8 mouse cellular contexts compared by ENCODE assay signal in the genomic region with DNA sequence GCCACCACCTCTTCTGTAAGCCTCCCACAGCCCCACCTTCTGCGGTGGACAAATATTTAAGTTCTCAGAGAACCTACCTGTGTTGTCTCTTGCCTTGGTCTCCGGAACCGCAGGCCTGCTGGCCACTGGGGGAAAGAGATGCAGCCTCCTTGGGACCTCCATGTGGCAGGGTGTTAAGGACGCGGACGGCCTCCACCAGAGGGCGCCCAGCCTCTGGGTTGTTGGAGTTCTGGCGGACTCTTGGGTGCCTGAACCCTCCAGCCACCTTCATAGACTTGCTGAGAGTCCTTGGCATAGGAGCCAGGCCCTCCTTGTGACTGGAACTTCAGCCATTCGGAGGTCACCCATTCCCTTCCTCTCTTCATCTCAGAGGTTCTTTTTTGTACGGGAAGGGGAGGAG. TPM values are rescaled to one million over a fixed set of nuclear protein-coding genes. Genes with fewer than 3 reads are reported as not detected.
DNase-seq lines count a peak whose midpoint lies in the region; ATAC-seq and TF ChIP-seq lines count a peak whose summit lies in the region.
"Had no signal": no experiment of that assay in that cellular context is flagged by ENCODE, and none has a peak within 500 bp of the region (broad histone marks: within the 10 kb centered on the region; RNA-seq: fewer than 3 reads in every experiment).

No protein-coding gene starts in this region.

- peak; percentile 93 for ATAC-seq in megakaryocyte, adult 5-6 weeks (ENCODE audit: poor library complexity, severe bottlenecking)

- no peak overlapping the region for H3K27ac ChIP-seq in spleen, adult 2 months (ENCODE audit: insufficient read depth, low read length)
- H3K27ac ChIP-seq: heart, embryonic 13.5 days had no signal

- intact Hi-C loops in heart, postnatal 10 days (cut with DNase I), result loop anchor here (1.0 to 2.0 kb wide), 2 partner anchors 40 to 54 kb away; no protein-coding TSS in a partner anchor

- H3K9me3 ChIP-seq in E14TG2a.4 (ENCODE audit: low read length), result 0 out of 2 replicates have a peak, but pooled peaks cover under 1% of the 10 kb centered on the region

- H3K27me3 ChIP-seq in E14TG2a.4 (ENCODE audit: insufficient read depth, low read length), result peaks cover 38% of the 10 kb centered on the region
- no peaks in the 10 kb centered on the region for H3K27me3 ChIP-seq in spleen, adult 2 months (ENCODE audit: control insufficient read depth, insufficient read depth, low read length)
- H3K27me3 ChIP-seq: heart, embryonic 13.5 days had no signal

- TF ChIP-seq CTCF in E14TG2a.4 (conservative IDR thresholded peaks at IDR 0.05; ENCODE audit: low read length), result peak; percentile 60
- TF ChIP-seq CTCF in spleen, adult 2 months (IDR thresholded peaks at IDR 0.05; ENCODE audit: extremely low read depth, insufficient read depth, insufficient read length, insufficient replicate concordance), result peak; percentile 96

- H3K4me3 ChIP-seq in E14TG2a.4 (replicated peaks; ENCODE audit: low read length), result no peak overlapping the region
- no peak overlapping the region for H3K4me3 ChIP-seq in spleen, adult 2 months (ENCODE audit: extremely low read depth, insufficient read depth, insufficient read length)
- H3K4me3 ChIP-seq: heart, embryonic 13.5 days had no signal

- DNase-seq in adrenal gland, adult (ENCODE audit: inconsistent age in 2 of 2, low spot score in 1 of 2), result peak; percentile 74 to 91
- DNase-seq in embryo, embryonic 9.5 days (ENCODE audit: extremely low spot score), result peak; percentile 79
- DNase-seq in heart, postnatal 10 days, result peak; percentile 79 to 87
- peak; percentile 80 to 81 for DNase-seq in layer of hippocampus, postnatal 10 days (ENCODE audit: low spot score in 2 of 2)
- peak; percentile 44 to 81 for DNase-seq in spleen, adult 2 months (ENCODE audit: low read depth in 1 of 2, low spot score in 2 of 2)

- H3K4me1 ChIP-seq in E14TG2a.4 (replicated peaks; ENCODE audit: low read depth, low read length), result peaks cover 56% of the 10 kb centered on the region
- H3K4me1 ChIP-seq in spleen, adult 2 months (ENCODE audit: control insufficient read depth, insufficient read depth, insufficient read length), result no peaks in the 10 kb centered on the region
- H3K4me1 ChIP-seq: heart, embryonic 13.5 days had no signal

- H3K36me3 ChIP-seq in E14TG2a.4 (ENCODE audit: insufficient read depth, low read length), result peaks cover 21% of the 10 kb centered on the region
- peaks cover 28% of the 10 kb centered on the region for H3K36me3 ChIP-seq in spleen, adult 2 months (ENCODE audit: control insufficient read depth, insufficient read depth, low read length)

- 18% methylated on average over 10 of the region's 10 CpGs for WGBS in spleen, adult 2 months

- TF ChIP-seq POLR2A in spleen, adult 2 months (IDR thresholded peaks at IDR 0.05; ENCODE audit: low read depth, low read length), result no peak

RNA-seq across cellular contexts. Expression of a gene that starts 15.2 kb away (rescaled TPM):
- under 1 TPM; 0.64 to 0.77 TPM for total RNA-seq in heart, postnatal 10 days (2021)
- total RNA-seq in layer of hippocampus, postnatal 10 days (2021), result 10 to 100 TPM; 40.9 to 46.6 TPM
- total RNA-seq in megakaryocyte, adult 5-6 weeks (2015), result 5.4 and 7.6 TPM in 2 replicates
- total RNA-seq in megakaryocyte, adult 5-6 weeks (2017), result 6.4 and 6.5 TPM in 2 replicates
- polyA plus RNA-seq in spleen, adult 2 months (2012; rRNA removed), result 70.7 and 72.5 TPM in 2 replicates

RNA-seq across cellular contexts. Expression of a gene that starts 24.7 kb away (rescaled TPM):
- total RNA-seq in heart, postnatal 10 days (2021), result 10 to 100 TPM; 19.6 to 22.1 TPM
- total RNA-seq in layer of hippocampus, postnatal 10 days (2021), result 10 to 100 TPM; 31.7 to 35.0 TPM
- total RNA-seq in megakaryocyte, adult 5-6 weeks (2015), result 40.4 and 44.9 TPM in 2 replicates
- total RNA-seq in megakaryocyte, adult 5-6 weeks (2017), result 4.1 and 8.7 TPM in 2 replicates
- polyA plus RNA-seq in spleen, adult 2 months (2012; rRNA removed), result 20.5 and 23.2 TPM in 2 replicates

RNA-seq across cellular contexts. Expression of a gene that starts 49.0 kb away (rescaled TPM):
- total RNA-seq in heart, postnatal 10 days (2021), result 10 to 100 TPM; 11.1 to 11.7 TPM
- 10 to 100 TPM; 19.6 to 24.5 TPM for total RNA-seq in layer of hippocampus, postnatal 10 days (2021)
- 0.87 and 2.5 TPM in 2 replicates for total RNA-seq in megakaryocyte, adult 5-6 weeks (2015)
- total RNA-seq in megakaryocyte, adult 5-6 weeks (2017), result 0.29 and 1.3 TPM in 2 replicates
- polyA plus RNA-seq in spleen, adult 2 months (2012; rRNA removed), result 5.8 and 7.6 TPM in 2 replicates

RNA-seq across cellular contexts. Expression of a gene that starts 52.0 kb away (rescaled TPM):
- 10 to 100 TPM; 20.5 to 24.6 TPM for total RNA-seq in heart, postnatal 10 days (2021)
- total RNA-seq in layer of hippocampus, postnatal 10 days (2021), result 10 to 100 TPM; 31.4 to 39.8 TPM
- total RNA-seq in megakaryocyte, adult 5-6 weeks (2015), result 14.0 and 24.6 TPM in 2 replicates
- total RNA-seq in megakaryocyte, adult 5-6 weeks (2017), result 9.6 and 20.4 TPM in 2 replicates
- polyA plus RNA-seq in spleen, adult 2 months (2012; rRNA removed), result 13.3 and 19.5 TPM in 2 replicates

Comparison
In these comparisons a context has a peak if more than half of its experiments do, and no peak if none do; other contexts are left out.
1. RNA of a gene that starts 15.2 kb away (total RNA-seq): 40.9 to 46.6 TPM in layer of hippocampus, postnatal 10 days; 5.4 to 7.6 TPM in megakaryocyte, adult 5-6 weeks and 0.64 to 0.77 TPM in heart, postnatal 10 days; every median in the first group is over 4 times any median in the second.
2. Peak in every context shown above with its lines, with median percentiles within 50 percentile points of each other: DNase-seq.